Mouse (Mus musculus): ENCODE data around the gene B430305J03Rik. TPM values are rescaled to one million over a fixed set of nuclear protein-coding genes. Genes with fewer than 3 reads are reported as not detected.
A peak's percentile ranks its signal among the peaks of the same experiment; 100 is the strongest.

The B430305J03Rik gene
- 0.53 and 0.58 TPM in 2 replicates for total RNA-seq (2014; fragmentation: Nextera tagmentation)
- 0.49 and 0.87 TPM in 2 replicates for total RNA-seq (2017)
- polyA plus RNA-seq (2012) = 0.14 and 0.19 TPM in 2 replicates

GRCm38 (mm10) chr3:61365779-61366373, at the start of gene B430305J03Rik:
Gene B430305J03Rik (minus strand): TSS chr3:61365951.
- DNase-seq (ENCODE audit: low spot score) = peak; percentile 23
- peaks cover 46% of the 10 kb centered on the region for H3K4me1 ChIP-seq (ENCODE audit: insufficient read depth, low read depth, low read length)
- ATAC-seq (ENCODE audit: extremely low read depth, insufficient number of reproducible peaks, low FRiP score, poor library complexity, severe bottlenecking) = no peak
- peak within 1 kb of the TSS; percentile 82 for H3K4me3 ChIP-seq (ENCODE audit: low read depth, low read length)
- TF ChIP-seq TAL1 (conservative IDR thresholded peaks at IDR 0.05; ENCODE audit: low read depth, low read length) (no peak), POLR2AphosphoS5 (IDR thresholded peaks at IDR 0.05; ENCODE audit: insufficient replicate concordance, low read depth, low read length) (no peak), CTCF (IDR thresholded peaks at IDR 0.05; ENCODE audit: low read depth, low read length) (no peak), GATA2 (IDR thresholded peaks at IDR 0.05; ENCODE audit: borderline replicate concordance, low read depth, low read length) (no peak), GATA1 (IDR thresholded peaks at IDR 0.05; ENCODE audit: borderline replicate concordance, low read length) (no peak)
- peaks cover 7% of the 10 kb centered on the region; the same call in 1 of the 2 replicates for H3K27me3 ChIP-seq (ENCODE audit: insufficient read depth, low read length)
- H3K9me3 ChIP-seq (replicated peaks) = no peaks in the 10 kb centered on the region
- H3K36me3 ChIP-seq (replicated peaks) = peaks cover 9% of the 10 kb centered on the region

- Histone ChIP-seq H3K4me1 (ENCODE audit: insufficient read depth, low read depth, low read length) (no peaks in the 10 kb centered on the region), H3K27me3 (ENCODE audit: insufficient read depth, low read length) (peaks cover 5% of the 10 kb centered on the region; the same call in 1 of the 2 replicates), H3K9me3 (replicated peaks) (no peaks in the 10 kb centered on the region), H3K36me3 (replicated peaks) (no peaks in the 10 kb centered on the region), H3K4me3 (ENCODE audit: low read depth, low read length) (no peak overlapping the region)
- TF ChIP-seq GATA1 (IDR thresholded peaks at IDR 0.05; ENCODE audit: borderline replicate concordance, low read length) (no peak), CTCF (IDR thresholded peaks at IDR 0.05; ENCODE audit: low read depth, low read length) (no peak), POLR2AphosphoS5 (IDR thresholded peaks at IDR 0.05; ENCODE audit: insufficient replicate concordance, low read depth, low read length) (no peak), GATA2 (IDR thresholded peaks at IDR 0.05; ENCODE audit: borderline replicate concordance, low read depth, low read length) (no peak), TAL1 (conservative IDR thresholded peaks at IDR 0.05; ENCODE audit: low read depth, low read length) (no peak)
- DNase-seq (ENCODE audit: low spot score) (no peak), ATAC-seq (ENCODE audit: extremely low read depth, insufficient number of reproducible peaks, low FRiP score, poor library complexity, severe bottlenecking) (peak; percentile 15; the same call in 1 of the 2 replicates)
Measured at GRCm38 (mm10) chr3:61409683-61410082, 43.9 kb upstream of the B430305J03Rik start.

- no peak overlapping the region for H3K4me3 ChIP-seq (ENCODE audit: low read depth, low read length)
- no peaks in the 10 kb centered on the region for H3K36me3 ChIP-seq (replicated peaks)
- H3K9me3 ChIP-seq (replicated peaks) = no peaks in the 10 kb centered on the region
- no peak for TF ChIP-seq TAL1 (conservative IDR thresholded peaks at IDR 0.05; ENCODE audit: low read depth, low read length)
- DNase-seq (ENCODE audit: low spot score) = no peak
- 0 out of 2 replicates have a peak, but pooled peaks cover 4% of the 10 kb centered on the region for H3K27me3 ChIP-seq (ENCODE audit: insufficient read depth, low read length)
- no peaks in the 10 kb centered on the region for H3K4me1 ChIP-seq (ENCODE audit: insufficient read depth, low read depth, low read length)
- no peak for ATAC-seq (ENCODE audit: extremely low read depth, insufficient number of reproducible peaks, low FRiP score, poor library complexity, severe bottlenecking)
Measured at GRCm38 (mm10) chr3:61406921-61407320, 41.2 kb upstream of the B430305J03Rik start.

GRCm38 (mm10) chr3:61400823-61401387, 35.2 kb upstream of the B430305J03Rik start:
- no peaks in the 10 kb centered on the region for H3K4me1 ChIP-seq (ENCODE audit: insufficient read depth, low read depth, low read length)
- ATAC-seq (ENCODE audit: extremely low read depth, insufficient number of reproducible peaks, low FRiP score, poor library complexity, severe bottlenecking) (no peak), DNase-seq (ENCODE audit: low spot score) (no peak)
- H3K36me3 ChIP-seq (replicated peaks) = no peaks in the 10 kb centered on the region
- H3K9me3 ChIP-seq (replicated peaks) = no peaks in the 10 kb centered on the region
- no peak overlapping the region for H3K4me3 ChIP-seq (ENCODE audit: low read depth, low read length)
- TF ChIP-seq GATA2 (IDR thresholded peaks at IDR 0.05; ENCODE audit: borderline replicate concordance, low read depth, low read length) (no peak), POLR2AphosphoS5 (IDR thresholded peaks at IDR 0.05; ENCODE audit: insufficient replicate concordance, low read depth, low read length) (no peak), CTCF (IDR thresholded peaks at IDR 0.05; ENCODE audit: low read depth, low read length) (no peak), TAL1 (conservative IDR thresholded peaks at IDR 0.05; ENCODE audit: low read depth, low read length) (no peak), GATA1 (IDR thresholded peaks at IDR 0.05; ENCODE audit: borderline replicate concordance, low read length) (no peak)
- H3K27me3 ChIP-seq (ENCODE audit: insufficient read depth, low read length) = peaks cover 4% of the 10 kb centered on the region; the same call in 1 of the 2 replicates

GRCm38 (mm10) chr3:61396728-61397127, 31.0 kb upstream of the B430305J03Rik start:
- ATAC-seq (ENCODE audit: extremely low read depth, insufficient number of reproducible peaks, low FRiP score, poor library complexity, severe bottlenecking) (no peak), DNase-seq (ENCODE audit: low spot score) (no peak)
- TF ChIP-seq CTCF (IDR thresholded peaks at IDR 0.05; ENCODE audit: low read depth, low read length) (no peak), TAL1 (conservative IDR thresholded peaks at IDR 0.05; ENCODE audit: low read depth, low read length) (no peak), POLR2AphosphoS5 (IDR thresholded peaks at IDR 0.05; ENCODE audit: insufficient replicate concordance, low read depth, low read length) (no peak), GATA2 (IDR thresholded peaks at IDR 0.05; ENCODE audit: borderline replicate concordance, low read depth, low read length) (no peak), GATA1 (IDR thresholded peaks at IDR 0.05; ENCODE audit: borderline replicate concordance, low read length) (no peak)
- peaks cover 3% of the 10 kb centered on the region for H3K27me3 ChIP-seq (ENCODE audit: insufficient read depth, low read length)
- no peak overlapping the region for H3K4me3 ChIP-seq (ENCODE audit: low read depth, low read length)
- H3K36me3 ChIP-seq (replicated peaks) = no peaks in the 10 kb centered on the region
- H3K9me3 ChIP-seq (replicated peaks) = no peaks in the 10 kb centered on the region
- H3K4me1 ChIP-seq (ENCODE audit: insufficient read depth, low read depth, low read length) = no peaks in the 10 kb centered on the region

- Histone ChIP-seq H3K4me3 (ENCODE audit: low read depth, low read length) (no peak overlapping the region), H3K9me3 (replicated peaks) (no peaks in the 10 kb centered on the region), H3K36me3 (replicated peaks) (no peaks in the 10 kb centered on the region), H3K4me1 (ENCODE audit: insufficient read depth, low read depth, low read length) (no peaks in the 10 kb centered on the region), H3K27me3 (ENCODE audit: insufficient read depth, low read length) (peaks cover 3% of the 10 kb centered on the region)
- TF ChIP-seq GATA1 (IDR thresholded peaks at IDR 0.05; ENCODE audit: borderline replicate concordance, low read length) = no peak
- no peak for DNase-seq (ENCODE audit: low spot score)
- no peak for ATAC-seq (ENCODE audit: extremely low read depth, insufficient number of reproducible peaks, low FRiP score, poor library complexity, severe bottlenecking)
Measured at GRCm38 (mm10) chr3:61395382-61395781, 29.6 kb upstream of the B430305J03Rik start.
